Mouse (Mus musculus) liver, embryonic 13.5 days (tissue): ENCODE results near the gene Batf3. TPM values are rescaled to one million over a fixed set of nuclear protein-coding genes. Genes with fewer than 3 reads are reported as not detected.

Source experiments
- ATAC-seq: fragments of 200-750 bp; cut with Nextera tagmentation; 2 replicates; pipeline ENCODE4 v1.8.0; 2017; ENCODE audit warnings: low read depth, mild to moderate bottlenecking, moderate number of reproducible peaks, moderate library complexity
- DNase-seq: peaks from one replicate; pipeline ENCODE4 v3.0.0; 2022
- H3K27ac ChIP-seq: fragments of 300-500 bp; sonication (generic); 2 replicates; pipeline ENCODE4 v1.5.1; 2015; ENCODE audit warnings: moderate library complexity, mild to moderate bottlenecking, inconsistent platforms
- H3K27me3 ChIP-seq: fragments of 300-500 bp; sonication (generic); 2 replicates; pipeline ENCODE4 v1.6.1; 2015; ENCODE audit warnings: mild to moderate bottlenecking, inconsistent platforms
- H3K36me3 ChIP-seq: fragments of 300-500 bp; sonication (generic); 2 replicates; pipeline ENCODE4 v1.6.1; 2015; ENCODE audit warnings: mild to moderate bottlenecking, inconsistent platforms
- H3K4me1 ChIP-seq: fragments of 300-500 bp; sonication (generic); replicated peaks from 2 replicates; pipeline ENCODE4 v1.6.1; 2015; ENCODE audit warnings: inconsistent platforms
- H3K4me2 ChIP-seq: fragments of 300-500 bp; sonication (generic); 2 replicates; pipeline ENCODE4 v1.6.1; 2015; ENCODE audit warnings: inconsistent platforms, mild to moderate bottlenecking, moderate library complexity
- H3K4me3 ChIP-seq: fragments of 300-500 bp; sonication (generic); replicated peaks from 2 replicates; pipeline ENCODE4 v1.5.1; 2015; ENCODE audit warnings: mild to moderate bottlenecking, inconsistent platforms
- H3K9ac ChIP-seq: fragments of 300-500 bp; sonication (generic); 2 replicates; pipeline ENCODE4 v1.6.1; 2015; ENCODE audit warnings: mild to moderate bottlenecking, inconsistent platforms
- H3K9me3 ChIP-seq: fragments of 300-500 bp; sonication (generic); replicated peaks from 2 replicates; pipeline ENCODE4 v1.6.1; 2016; ENCODE audit warnings: inconsistent platforms
- WGBS: fragments of 180-500 bp; shearing (Covaris S2); methylation state at CpG from one replicate; pipeline ENCODE4 v1.1.7; 2015; ENCODE audit not compliant: insufficient replicate concordance; 5-methylcytosine and 5-hydroxymethylcytosine counted together
- polyA plus RNA-seq: library from polyadenylated mRNA; unstranded; fragments of >200 nt; fragmentation: Nextera tagmentation; extraction: Ambion mirVana; gene quantifications from 2 replicates; pipeline ENCODE4 v1.2.1, GENCODE M21; 2015

The Batf3 gene
- polyA plus RNA-seq, 1 experiment from 2014 or later = 3.1 TPM

DNA sequence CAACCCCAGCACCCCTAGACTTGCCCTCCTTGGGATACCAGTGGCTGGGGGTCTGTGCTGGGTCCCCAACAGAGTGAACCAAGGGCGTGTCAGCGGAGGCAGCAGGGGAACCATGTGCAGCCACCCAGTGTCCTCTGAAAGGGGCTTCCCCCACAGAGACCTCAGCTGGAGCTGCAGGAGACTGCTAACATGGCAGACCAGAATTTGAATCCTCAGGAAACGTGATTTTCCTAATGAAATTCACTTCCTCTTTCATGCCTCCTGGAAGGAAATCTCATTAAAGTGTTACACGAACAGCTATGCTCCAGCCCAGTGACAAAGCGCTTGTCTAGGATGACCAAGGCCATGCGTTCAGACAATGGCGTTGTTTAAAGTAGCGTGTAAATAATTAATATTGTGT is 10.7 kb upstream of the Batf3 start:
- Histone ChIP-seq H3K27ac (no peak overlapping the region), H3K4me1 (peaks cover 40% of the 10 kb centered on the region), H3K9me3 (no peaks in the 10 kb centered on the region), H3K4me3 (no peak overlapping the region), H3K4me2 (no peak overlapping the region), H3K9ac (0 out of 2 replicates have a peak overlapping the region, but pooled peaks have one; percentile 13), H3K36me3 (peaks cover 45% of the 10 kb centered on the region), H3K27me3 (peaks cover 6% of the 10 kb centered on the region; the same call in 1 of the 2 replicates)
- ATAC-seq (no peak), DNase-seq (no peak)
- 75% methylated on average over 8 of the region's 8 CpGs for WGBS

DNA sequence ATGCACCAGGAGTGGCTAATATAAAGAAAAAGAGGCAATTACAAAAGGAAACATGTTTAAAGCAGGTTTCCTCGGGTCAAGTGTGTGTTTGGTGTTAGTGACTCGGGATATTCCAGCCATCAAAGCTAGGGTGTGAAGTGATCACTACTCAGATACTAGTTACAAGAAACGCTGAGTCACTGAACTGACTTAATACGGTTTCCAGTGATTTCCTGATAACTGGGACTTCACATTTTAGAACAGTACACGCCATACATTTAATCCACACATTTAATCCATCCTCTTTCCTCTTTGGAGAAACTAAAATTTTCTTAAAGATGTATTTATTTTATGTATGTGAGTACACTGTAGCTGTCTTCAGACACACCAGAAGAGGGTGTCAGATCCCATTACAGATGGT is 9.7 kb upstream of the Batf3 start:
- H3K36me3 ChIP-seq = peaks cover 35% of the 10 kb centered on the region
- H3K27ac ChIP-seq = no peak overlapping the region
- no peaks in the 10 kb centered on the region for H3K9me3 ChIP-seq
- peaks cover 6% of the 10 kb centered on the region; the same call in 1 of the 2 replicates for H3K27me3 ChIP-seq
- no peak for DNase-seq
- no peak overlapping the region for H3K4me3 ChIP-seq
- peaks cover 44% of the 10 kb centered on the region for H3K4me1 ChIP-seq
- no peak overlapping the region for H3K4me2 ChIP-seq
- 0 out of 2 replicates have a peak overlapping the region, but pooled peaks have one; percentile 1 for H3K9ac ChIP-seq
- ATAC-seq = no peak
- WGBS = 28% methylated on average over 5 of the region's 5 CpGs

DNA sequence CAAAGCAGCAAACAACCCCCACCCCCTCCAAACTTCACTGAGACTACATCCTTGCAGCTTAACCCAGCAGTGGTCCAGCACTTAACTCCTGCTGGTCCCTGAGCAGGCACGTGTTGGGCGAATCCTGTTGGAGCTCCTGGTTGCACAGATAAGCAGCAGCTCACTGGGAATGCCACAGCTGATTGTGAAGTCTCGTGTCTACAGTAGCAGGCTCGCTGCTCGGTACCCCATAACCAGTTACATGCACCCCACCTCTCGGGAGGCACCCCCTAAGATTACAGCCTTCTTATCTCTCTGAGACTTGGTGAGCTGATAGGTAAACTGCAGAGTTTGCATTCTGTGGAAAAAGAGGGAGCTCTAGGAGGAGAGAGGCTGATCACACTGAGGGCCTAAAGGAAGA is 8.3 kb upstream of the Batf3 start:
- Histone ChIP-seq H3K4me3 (no peak overlapping the region), H3K9me3 (no peaks in the 10 kb centered on the region), H3K27ac (no peak overlapping the region), H3K9ac (no peak overlapping the region), H3K4me2 (no peak overlapping the region), H3K36me3 (peaks cover 22% of the 10 kb centered on the region), H3K27me3 (peaks cover 9% of the 10 kb centered on the region; the same call in 1 of the 2 replicates), H3K4me1 (peaks cover 44% of the 10 kb centered on the region)
- DNase-seq (no peak), ATAC-seq (no peak)
- WGBS = 28% methylated on average over 6 of the region's 6 CpGs

DNA sequence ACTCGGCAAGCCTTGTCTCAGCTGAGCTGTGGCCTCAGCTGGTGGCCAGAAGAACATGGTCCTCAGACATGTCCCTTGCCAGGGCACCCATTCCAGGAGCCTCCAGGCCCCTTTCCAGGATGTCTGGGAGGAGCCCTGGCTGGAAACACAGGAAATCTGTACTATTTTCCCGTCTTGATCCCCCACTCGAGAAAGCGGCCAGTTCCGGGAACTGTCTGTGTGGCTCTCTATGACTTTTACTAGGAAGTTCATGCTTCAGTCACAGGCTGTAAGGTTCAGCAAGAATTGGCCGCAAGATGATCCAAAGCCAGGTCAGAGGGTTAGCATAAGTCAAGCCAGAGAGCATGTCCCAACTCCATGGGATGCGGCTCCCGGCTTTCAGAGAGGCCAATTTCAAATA is 5.6 kb upstream of the Batf3 start:
- Histone ChIP-seq H3K27ac (no peak overlapping the region), H3K4me3 (no peak overlapping the region), H3K9ac (no peak overlapping the region), H3K9me3 (no peaks in the 10 kb centered on the region), H3K4me1 (peaks cover 34% of the 10 kb centered on the region), H3K27me3 (peaks cover 30% of the 10 kb centered on the region), H3K4me2 (no peak overlapping the region), H3K36me3 (no peaks in the 10 kb centered on the region)
- ATAC-seq = no peak
- WGBS = 58% methylated on average over 8 of the region's 8 CpGs
- DNase-seq = no peak

DNA sequence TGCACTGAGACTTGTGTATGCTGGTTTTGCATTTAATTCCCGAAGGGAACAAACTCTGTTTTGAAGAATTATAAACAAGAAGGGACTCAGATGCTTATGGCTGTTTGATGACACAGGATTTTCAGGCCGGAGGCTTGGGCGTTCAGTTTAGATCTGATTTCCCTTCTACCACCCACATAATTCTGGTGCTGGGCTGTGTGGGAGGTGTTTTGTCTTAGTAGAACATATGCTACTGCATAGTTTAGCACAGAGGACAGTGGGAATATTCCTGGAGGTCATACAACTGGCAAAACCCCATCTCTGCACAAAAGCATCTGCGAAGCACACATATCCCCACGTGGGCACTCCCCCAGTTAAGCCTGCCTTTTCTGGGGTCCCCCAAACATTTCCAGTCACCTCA is 4.1 kb upstream of the Batf3 start:
- 52% methylated on average over 5 of the region's 5 CpGs for WGBS
- Histone ChIP-seq H3K9ac (no peak overlapping the region), H3K27me3 (peaks cover 45% of the 10 kb centered on the region), H3K9me3 (no peaks in the 10 kb centered on the region), H3K4me3 (no peak overlapping the region), H3K4me2 (no peak overlapping the region), H3K4me1 (peaks cover 32% of the 10 kb centered on the region), H3K36me3 (no peaks in the 10 kb centered on the region), H3K27ac (no peak overlapping the region)
- ATAC-seq = no peak
- no peak for DNase-seq

DNA sequence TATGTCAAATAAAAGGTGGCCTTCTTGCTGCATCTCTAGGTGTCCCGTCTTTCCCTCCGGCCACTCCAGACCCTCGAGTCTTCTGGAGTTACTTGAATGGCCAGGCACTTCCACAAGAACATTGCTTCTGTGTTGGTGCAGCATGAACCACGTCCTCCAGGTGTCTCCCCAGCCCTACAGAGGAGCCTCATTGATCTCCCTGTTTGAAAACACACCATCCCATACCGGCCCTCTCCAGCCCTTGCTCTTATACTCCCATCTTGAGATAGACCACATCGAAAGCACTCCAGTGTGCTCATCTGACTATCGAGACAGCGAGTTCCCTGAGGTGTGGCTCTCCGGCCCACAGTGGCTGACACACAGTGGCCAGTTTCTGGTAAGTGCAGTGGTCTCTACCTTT is 2.6 kb upstream of the Batf3 start:
- H3K27ac ChIP-seq = no peak overlapping the region
- 49% methylated on average over 9 of the region's 9 CpGs for WGBS
- H3K4me2 ChIP-seq = no peak overlapping the region
- peaks cover 24% of the 10 kb centered on the region for H3K4me1 ChIP-seq
- H3K27me3 ChIP-seq = peaks cover 60% of the 10 kb centered on the region
- DNase-seq (no peak), ATAC-seq (no peak)
- H3K4me3 ChIP-seq = no peak overlapping the region
- H3K9ac ChIP-seq = no peak overlapping the region
- H3K9me3 ChIP-seq = no peaks in the 10 kb centered on the region
- H3K36me3 ChIP-seq = no peaks in the 10 kb centered on the region

DNA sequence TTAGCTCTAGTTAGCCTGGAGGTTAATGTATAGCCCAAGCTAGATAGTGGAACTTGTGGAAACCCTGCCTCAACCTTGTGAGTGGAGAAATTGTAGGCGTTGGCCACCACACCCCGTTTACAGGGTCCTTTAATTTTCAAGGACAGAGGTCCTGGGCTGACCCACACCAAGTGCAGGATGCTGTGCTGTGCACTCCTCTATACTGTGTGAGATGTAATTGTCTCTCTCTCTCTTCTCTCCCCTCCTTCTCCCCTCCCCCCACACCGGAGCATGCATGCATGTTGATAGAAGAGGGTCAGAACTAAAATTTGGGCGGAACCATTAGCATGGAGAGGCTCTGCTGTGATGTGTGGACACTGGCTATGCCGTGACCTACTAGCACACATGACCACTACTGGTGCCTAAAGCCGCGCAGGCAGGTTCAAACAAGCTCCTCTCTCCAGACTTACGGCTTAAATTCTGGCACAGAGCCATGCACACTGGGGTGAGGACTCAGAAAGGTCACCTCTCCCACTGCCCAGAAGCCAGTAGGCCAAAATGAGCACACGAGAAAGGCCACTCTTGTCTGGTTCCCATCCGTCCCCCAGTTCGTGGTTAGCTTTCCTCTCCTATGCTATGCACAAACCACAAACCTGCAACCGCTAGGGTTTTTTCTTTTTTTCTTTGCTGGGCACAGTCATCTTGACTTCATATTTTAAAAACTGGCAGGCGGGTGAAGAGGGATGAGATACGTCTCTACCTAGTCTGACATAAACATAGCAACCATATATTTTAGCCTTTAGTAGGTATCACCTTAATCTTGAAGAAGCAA is 571 bp upstream of the Batf3 start:
- ATAC-seq (0 out of 2 replicates have a peak, but pooled peaks have one; percentile 22), DNase-seq (no peak)
- Histone ChIP-seq H3K4me3 (peak overlapping the region; percentile 56; the same call in 1 of the 2 replicates), H3K4me2 (peak overlapping the region; percentile 71), H3K9me3 (no peaks in the 10 kb centered on the region), H3K27ac (no peak overlapping the region), H3K27me3 (peaks cover 66% of the 10 kb centered on the region), H3K9ac (no peak overlapping the region), H3K4me1 (peaks cover 22% of the 10 kb centered on the region), H3K36me3 (no peaks in the 10 kb centered on the region)
- 34% methylated on average over 14 of the region's 14 CpGs for WGBS

DNA sequence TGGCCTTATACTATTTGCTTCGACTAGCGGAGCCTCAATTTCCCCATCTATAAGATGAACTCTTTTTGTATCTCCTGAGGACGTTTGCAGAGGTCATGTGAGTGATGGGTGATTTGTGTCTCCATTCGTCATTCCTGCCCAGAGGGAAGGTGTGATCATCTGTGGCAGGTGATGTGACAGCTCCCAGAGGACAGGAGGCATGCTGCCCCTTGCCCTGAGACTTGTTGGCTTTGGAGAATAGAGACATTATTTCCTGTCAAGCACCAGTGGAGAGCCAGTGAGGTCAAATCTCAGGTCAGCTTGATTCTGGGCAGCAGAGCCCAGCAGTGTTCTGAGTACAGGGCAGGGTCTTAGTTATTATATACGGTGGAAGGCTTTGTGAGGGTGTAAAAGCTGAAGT is 1.5 kb downstream of the Batf3 start:
- ATAC-seq (no peak), DNase-seq (no peak)
- Histone ChIP-seq H3K36me3 (no peaks in the 10 kb centered on the region), H3K27me3 (peaks cover 65% of the 10 kb centered on the region), H3K27ac (no peak overlapping the region), H3K4me2 (no peak overlapping the region), H3K9me3 (no peaks in the 10 kb centered on the region), H3K9ac (no peak overlapping the region), H3K4me1 (peaks cover 19% of the 10 kb centered on the region), H3K4me3 (peak overlapping the region; percentile 56; the same call in 1 of the 2 replicates)
- WGBS = 38% methylated on average over 5 of the region's 5 CpGs

DNA sequence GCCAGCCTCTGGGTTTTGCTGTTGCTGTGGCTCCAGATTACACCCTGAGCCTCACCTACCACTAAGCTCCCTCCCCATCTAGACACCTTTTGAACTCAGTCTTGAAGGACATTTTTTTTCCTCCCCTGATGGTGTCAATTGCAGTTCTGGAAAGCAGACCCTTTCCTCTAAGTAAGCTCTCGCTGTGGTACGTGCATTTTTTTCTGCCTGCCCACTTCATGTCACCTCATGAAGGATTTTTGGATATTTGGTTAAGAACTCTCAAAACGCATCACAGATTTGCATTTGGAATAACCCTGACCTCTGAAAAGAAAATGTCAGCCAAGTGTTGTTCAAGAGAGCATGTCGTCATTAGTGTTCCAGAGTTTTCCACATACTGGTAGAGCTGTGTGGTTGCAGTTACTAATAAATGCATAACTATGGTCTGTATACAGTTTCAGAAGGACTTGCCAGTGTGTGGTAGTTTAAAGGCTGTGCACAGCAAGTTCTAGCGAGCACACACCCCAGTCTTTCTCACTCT is 2.2 kb downstream of the Batf3 start:
- Histone ChIP-seq H3K9me3 (no peaks in the 10 kb centered on the region), H3K4me2 (no peak overlapping the region), H3K27ac (no peak overlapping the region), H3K27me3 (peaks cover 62% of the 10 kb centered on the region), H3K36me3 (no peaks in the 10 kb centered on the region), H3K4me3 (no peak overlapping the region), H3K4me1 (peaks cover 19% of the 10 kb centered on the region), H3K9ac (no peak overlapping the region)
- WGBS = 62% methylated on average over 5 of the region's 5 CpGs
- ATAC-seq (no peak), DNase-seq (no peak)

DNA sequence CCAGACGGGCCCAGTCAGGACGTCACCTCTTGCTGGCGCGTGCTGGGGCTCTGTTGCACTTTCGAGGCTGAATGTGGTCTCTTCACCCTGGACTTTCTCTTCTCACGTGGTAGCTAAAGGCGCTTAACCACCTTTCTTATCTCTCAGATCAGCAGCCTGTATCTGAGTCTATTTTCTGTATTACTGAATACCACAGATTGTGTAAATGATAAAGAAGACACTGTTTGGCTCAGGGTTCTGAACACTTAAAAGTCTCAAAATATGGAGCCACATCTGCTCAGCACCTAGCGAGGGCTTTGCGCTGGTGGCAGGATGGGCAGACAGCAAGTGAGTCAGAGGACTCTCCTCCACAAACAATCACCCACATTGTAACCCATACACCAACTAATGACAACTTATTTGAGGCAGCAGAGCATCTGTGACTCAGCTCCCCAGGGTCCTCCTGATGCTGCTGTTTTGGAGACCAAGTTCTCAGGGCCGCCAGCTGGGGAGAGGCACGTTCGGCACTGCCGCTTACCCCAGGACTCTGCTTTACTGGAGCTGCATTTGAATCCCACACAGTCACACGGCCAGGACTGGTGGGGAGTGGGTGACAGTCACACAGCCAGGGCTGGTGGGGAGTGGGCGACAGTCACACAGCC is 5.2 kb downstream of the Batf3 start:
- no peak for DNase-seq

DNA sequence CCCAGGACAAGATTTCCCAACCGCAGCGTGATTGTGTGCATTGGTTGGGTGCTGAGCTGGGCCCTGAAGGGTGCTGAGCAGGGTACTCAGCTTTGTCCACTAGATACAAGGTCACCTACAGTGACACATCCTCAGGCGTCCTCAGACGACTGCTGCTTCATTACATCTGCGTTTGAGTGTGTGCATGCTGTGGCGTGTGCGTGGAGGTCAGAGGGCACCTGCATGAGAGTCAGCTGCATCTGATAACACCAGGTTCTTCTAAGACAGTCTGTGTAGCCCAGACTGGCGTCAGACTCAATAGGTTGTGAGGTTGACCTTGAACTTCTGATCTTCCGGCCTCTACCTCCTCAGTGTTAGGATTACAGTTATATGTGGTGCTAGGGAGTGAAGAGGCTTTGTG is 7.6 kb downstream of the Batf3 start:
- H3K4me2 ChIP-seq = no peak overlapping the region
- no peaks in the 10 kb centered on the region for H3K4me1 ChIP-seq
- no peak overlapping the region for H3K4me3 ChIP-seq
- 68% methylated on average over 9 of the region's 9 CpGs for WGBS
- H3K36me3 ChIP-seq = no peaks in the 10 kb centered on the region
- DNase-seq (no peak), ATAC-seq (no peak)
- H3K9ac ChIP-seq = no peak overlapping the region
- H3K27me3 ChIP-seq = peaks cover 21% of the 10 kb centered on the region
- H3K9me3 ChIP-seq = no peaks in the 10 kb centered on the region
- no peak overlapping the region for H3K27ac ChIP-seq

More for the DNA sequence above, 5.2 kb downstream of the Batf3 start:
- H3K9me3 ChIP-seq = no peaks in the 10 kb centered on the region
- no peak overlapping the region for H3K4me3 ChIP-seq
- no peak overlapping the region for H3K9ac ChIP-seq
- H3K4me2 ChIP-seq = no peak overlapping the region
- no peak overlapping the region for H3K27ac ChIP-seq
- 72% methylated on average over 15 of the region's 15 CpGs for whole genome bisulfite sequencing
- H3K4me1 ChIP-seq = peaks cover 8% of the 10 kb centered on the region
- peaks cover 40% of the 10 kb centered on the region for H3K27me3 ChIP-seq
- H3K36me3 ChIP-seq = no peaks in the 10 kb centered on the region
- ATAC-seq = no peak
